Mouse (Mus musculus) embryo, embryonic 10.5 days (tissue): ENCODE results near the gene Dnhd1.

Experiments used
- DNase-seq: peaks from one replicate; pipeline ENCODE4 v3.0.0-alpha.2; 2015; ENCODE audit warnings: low spot score

Gene Dnhd1

DNA sequence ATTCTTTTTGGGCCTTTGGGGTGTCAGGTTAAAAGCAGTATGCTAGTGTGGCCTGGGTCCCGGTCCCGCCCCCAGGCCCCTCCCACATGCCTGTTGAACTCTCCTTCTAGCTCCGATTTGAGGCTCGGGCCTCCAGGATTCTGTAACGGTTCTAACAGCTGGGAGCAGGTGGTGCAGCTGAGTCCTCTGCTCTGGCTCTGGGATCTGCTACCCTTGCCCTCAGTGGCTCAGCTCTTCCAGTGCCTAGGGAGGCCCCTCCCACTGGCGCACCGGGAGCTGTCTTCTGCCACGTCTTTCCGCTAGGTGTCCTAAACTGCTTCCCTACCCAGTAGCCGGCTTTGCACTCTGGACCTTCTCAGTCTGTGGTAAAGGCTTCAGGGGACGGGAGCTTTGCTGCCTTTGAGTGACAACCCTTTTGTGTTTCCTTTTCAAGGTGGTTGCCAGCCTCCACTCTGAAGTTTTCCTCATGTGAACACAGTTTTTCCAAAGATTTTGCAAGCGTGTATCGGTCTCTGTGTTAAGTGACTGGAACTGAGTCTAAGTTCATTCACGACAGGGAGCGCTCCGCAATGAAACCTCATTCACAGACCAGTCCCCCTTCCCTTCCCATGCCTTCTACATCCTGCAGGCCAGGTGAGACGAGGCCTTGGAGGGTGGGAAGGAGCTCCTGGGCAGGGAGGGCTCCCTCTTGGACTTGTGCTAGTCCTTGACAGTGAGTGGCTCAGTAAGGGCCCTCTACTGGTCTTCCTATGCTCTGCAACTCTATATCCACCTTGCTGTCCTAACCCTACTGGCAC is at the start of gene Dnhd1:
TSS of gene Dnhd1 (plus strand) at position 189 of the 797 bp plus-strand sequence.
- DNase-seq, result peak; percentile 88

DNA sequence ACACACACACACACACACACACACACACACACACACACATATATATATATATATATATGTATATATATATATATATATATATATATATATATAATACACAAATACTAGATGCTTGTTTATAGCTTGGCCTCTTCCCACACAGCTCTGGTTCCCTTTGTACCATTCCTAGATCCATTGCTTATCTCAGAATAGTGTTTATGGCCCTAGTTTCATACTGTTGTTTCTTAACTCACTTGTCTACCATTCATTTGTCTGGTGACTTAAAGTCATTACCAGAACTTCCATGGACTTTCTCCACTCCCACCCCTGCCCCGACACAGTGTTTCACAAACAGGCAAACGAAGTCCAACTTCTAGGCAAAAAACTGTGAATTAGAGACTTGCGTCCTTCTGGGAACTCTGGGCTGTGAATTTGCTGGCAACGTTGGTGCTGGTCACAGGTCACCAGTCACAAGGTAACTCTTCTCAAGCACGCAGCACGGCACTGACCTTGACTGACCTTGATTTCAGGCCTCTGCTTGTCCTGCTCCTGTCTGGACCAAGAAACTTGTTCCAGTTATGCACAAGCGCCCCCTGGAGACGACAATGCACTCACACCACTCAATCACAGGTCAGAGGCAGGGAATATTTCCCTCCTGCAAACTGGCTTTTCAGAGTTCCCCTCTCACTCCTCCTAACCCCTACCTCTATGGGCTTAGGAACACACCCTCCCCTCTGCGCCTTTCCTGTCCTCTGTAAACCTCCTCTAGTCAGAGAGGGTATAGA is 47.6 kb upstream of the Dnhd1 start:
- DNase-seq, result peak; percentile 80

GRCm38 (mm10) chr7:105608467-105608866 is 42.2 kb upstream of the Dnhd1 start:
- DNase-seq, result no peak

- no peak for DNase-seq
These were observed 38.9 kb upstream of the Dnhd1 start for GRCm38 (mm10) chr7:105611767-105612166.

DNA sequence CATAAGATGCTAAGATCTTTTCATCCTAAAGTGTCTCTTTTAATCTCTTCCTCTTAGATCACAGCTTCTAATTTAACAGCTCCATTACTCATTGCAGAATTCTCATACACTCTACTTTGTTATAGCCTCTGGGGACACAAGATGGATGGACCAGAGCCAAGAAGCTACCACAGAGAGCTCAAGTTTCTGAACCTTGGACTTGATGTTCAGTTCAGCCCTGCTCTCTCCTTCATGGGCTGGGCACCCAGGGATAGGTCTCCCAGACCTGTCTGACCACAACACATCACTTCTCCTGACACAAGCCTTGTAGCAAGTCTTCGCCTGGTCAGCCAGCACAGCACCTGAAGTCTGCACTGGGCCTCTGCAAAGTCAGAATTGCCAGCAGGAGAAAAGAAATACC is 36.2 kb upstream of the Dnhd1 start:
- DNase-seq, result no peak

- DNase-seq, result no peak
These were observed 34.9 kb upstream of the Dnhd1 start for GRCm38 (mm10) chr7:105615720-105616119.

DNA sequence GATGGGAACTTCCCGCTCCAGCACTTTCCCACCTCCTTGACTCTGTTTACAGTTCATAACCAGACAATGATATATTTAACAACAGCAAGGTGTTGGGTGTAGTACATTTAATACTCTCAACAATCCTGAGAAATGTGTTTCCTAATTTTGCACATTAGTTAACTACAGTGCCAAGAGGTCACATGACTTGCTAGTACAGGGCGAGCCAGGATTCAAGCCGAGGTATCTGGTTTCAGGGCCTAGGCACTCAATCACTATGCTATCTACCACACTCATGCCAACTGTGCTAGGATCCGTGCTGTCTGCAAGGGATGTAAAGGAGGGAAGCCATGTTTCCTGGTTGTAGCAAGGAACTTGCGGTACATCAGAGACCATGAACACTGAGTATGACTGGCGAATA is 34.1 kb upstream of the Dnhd1 start:
- DNase-seq, result no peak

DNA sequence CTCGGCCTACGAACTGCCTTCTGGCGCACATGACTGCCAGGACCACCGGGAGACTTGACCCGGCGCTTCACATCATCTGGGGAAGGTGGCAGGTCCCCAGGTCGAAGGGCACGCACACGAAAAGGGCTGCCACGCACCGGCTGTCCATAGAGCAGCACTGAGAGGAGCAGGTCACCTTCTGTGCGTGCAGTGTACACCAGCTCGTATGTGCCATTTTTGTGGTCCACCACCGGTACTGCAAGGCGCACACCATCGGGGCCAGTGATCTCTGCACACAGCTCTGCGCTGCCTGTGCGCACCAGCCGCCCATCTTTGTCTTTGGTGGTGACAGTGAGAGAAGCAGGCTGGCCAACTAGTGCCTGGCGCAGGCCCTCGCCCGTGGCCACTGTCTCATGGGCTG is 32.8 kb upstream of the Dnhd1 start:
- no peak for DNase-seq

GRCm38 (mm10) chr7:105619701-105620100 is 30.9 kb upstream of the Dnhd1 start:
- DNase-seq, result no peak

GRCm38 (mm10) chr7:105621053-105621452 is 29.6 kb upstream of the Dnhd1 start:
- no peak for DNase-seq

DNA sequence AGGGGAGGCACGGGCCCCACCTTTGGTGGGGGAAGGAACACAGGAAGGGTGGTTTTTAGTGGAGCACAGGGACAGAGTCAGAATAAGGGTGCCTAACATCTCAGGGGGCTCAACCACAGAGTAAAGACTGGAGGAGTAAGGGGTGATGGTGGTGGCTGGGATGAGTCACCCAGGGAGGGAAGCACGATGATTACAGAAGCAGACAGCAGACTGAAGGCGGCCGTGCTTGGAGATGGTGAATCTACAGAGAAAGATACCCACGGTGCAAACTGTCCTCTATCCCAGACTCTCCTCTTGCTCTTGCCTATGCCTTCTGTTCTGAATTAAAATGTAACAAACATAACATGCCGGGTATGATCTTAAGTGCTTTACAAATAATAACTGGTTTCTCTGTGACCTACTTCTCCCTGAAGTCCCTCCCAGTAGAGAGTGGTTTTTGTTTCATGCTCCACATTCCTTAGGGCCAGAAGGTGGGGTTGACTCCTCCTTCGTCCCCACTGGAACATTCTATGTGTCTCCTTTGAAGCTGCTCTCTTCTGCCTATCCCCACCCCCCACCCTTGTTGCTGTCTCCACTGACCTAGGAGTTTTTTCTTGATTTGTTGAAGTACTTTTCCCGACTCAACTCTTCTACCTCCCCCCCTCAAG is 28.9 kb upstream of the Dnhd1 start:
- DNase-seq, result no peak

DNA sequence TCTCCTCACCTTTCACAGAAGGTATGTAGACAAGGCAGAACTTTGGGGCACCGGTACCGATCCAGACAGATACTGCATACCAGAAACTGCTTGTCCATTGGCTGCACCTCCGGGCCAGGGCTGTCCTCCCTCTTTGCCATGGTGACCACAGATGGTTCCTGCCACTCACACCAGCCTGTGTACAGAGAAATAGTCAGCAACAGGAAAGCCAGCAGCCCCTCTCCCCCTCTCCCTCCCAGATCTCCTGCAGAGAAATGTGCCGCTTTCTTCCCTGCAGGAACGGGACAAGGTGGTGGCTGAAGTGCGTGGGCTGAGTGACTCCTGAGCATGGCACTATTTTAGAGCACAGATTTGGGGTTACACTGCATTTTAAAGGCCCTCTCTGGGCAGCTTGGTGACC is 25.2 kb upstream of the Dnhd1 start:
- DNase-seq, result no peak

DNA sequence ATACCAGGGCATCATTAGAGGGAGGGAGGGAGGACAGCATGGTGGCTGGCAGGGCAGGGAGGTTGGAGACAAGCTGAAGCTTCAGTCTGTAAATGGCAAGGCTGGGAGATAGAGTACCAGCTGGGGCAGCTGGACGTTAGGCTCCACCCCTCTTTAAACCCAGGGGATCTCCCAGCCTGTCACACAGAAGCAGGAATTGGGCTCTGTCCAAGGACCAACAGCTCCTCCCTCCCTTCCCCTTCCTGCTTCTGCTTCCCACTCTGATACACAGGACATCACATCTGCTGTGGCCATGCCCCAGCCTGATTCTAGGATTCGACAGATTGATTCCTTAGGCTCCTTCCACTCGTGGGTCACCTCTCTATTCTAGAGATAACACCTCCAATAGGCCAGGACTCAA is 22.0 kb upstream of the Dnhd1 start:
- no peak for DNase-seq

GRCm38 (mm10) chr7:105632551-105632972 is 18.1 kb upstream of the Dnhd1 start:
- DNase-seq, result peak; percentile 41

GRCm38 (mm10) chr7:105633127-105633800 is 17.4 kb upstream of the Dnhd1 start, which contains the start of gene Trim3:
Trim3 (minus strand) TSS chr7:105633571.
- peak; percentile 93 for DNase-seq

DNA sequence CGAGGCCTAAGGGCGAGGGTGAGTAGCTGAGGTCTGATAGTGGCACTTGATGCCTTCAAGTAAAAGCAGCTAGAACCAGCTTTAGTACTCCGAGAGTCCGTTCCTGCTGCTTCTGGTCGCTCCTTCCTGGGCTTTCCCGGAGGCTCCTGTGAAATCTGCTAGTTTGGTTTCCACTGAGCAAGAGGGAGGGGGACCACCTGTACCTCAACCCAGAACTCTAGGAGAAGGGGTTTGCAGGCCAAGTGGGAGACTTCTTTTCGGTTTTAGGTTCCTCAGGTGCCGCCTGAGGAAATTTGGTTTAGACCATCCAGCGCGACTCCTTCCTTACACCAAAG is 16.9 kb upstream of the Dnhd1 start:
- DNase-seq, result no peak

DNA sequence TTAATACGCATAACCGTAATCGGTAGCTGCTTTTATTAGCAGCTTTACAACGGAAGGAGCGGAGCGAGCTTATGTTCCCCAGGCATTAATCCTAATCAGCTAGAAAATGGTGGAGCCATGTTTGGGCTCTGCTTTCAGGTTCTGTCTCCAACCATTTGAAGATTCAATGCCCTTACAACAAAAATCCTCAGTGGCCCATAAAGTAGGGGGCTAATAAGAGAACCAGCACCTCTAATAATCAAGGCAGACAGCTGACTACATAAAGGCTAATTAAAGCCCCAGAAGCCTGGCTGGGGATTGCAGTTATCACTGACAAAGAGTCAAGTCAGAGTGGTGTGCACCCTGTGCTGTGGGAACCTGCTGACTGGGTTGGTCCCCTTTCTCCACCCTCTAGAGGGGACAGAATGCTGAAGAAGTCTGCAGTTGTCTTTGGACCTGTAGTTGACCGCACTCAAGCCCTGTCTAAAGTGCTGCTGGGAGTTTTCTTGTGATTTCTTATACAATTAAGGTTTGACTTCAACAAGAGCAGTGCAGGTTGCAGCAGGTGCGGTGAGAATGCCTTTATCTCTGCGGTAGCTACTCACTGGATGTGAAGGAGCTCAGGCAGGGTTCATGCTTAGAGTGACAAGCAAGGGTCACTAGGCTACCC is 16.2 kb upstream of the Dnhd1 start:
- no peak for DNase-seq

DNA sequence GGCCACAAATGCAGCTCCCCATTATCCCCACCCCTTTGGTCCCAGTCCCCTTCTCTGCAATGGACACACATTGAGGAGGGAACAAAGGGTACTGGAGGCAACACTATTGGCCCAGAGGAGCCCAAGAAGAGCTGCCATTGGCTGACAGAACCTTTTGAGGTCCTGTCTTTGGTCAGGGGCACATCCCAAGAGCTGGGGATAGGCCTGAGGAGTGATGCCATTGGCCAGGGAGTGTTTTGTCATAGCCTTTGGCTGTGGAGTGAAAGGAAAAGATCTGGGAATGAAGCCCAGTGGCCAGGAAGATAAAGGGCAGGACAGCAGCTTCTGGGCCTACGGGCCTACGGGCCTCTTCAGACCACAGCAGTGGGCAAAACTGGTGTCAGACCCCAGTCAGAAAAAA is 14.9 kb upstream of the Dnhd1 start:
- no peak for DNase-seq

- no peak for DNase-seq
These were observed 11.9 kb upstream of the Dnhd1 start for GRCm38 (mm10) chr7:105638776-105639175.

GRCm38 (mm10) chr7:105639304-105639703 is 11.3 kb upstream of the Dnhd1 start:
- no peak for DNase-seq

- no peak for DNase-seq
These were observed 10.9 kb upstream of the Dnhd1 start, which contains the start of gene Timm10b for GRCm38 (mm10) chr7:105639756-105640155. Timm10b (plus strand) TSS chr7:105640056.
